Mouse (Mus musculus) embryonic facial prominence, embryonic 15.5 days (tissue): Measurements from ENCODE around the gene Npas4. TPM values are rescaled to one million over a fixed set of nuclear protein-coding genes. Genes with fewer than 3 reads are reported as not detected.
"Not testable (repeated sequence)": the region's sequence is repeated elsewhere in the genome, so short reads cannot be mapped to it uniquely, and the experiment has no call there.

Experiments used
- ATAC-seq: fragments of 200-750 bp; cut with Nextera tagmentation; 2 replicates; pipeline ENCODE4 v1.8.0; 2017; ENCODE audit warnings: low read depth, moderate TSS enrichment; ENCODE audit not compliant: insufficient number of reproducible peaks, low FRiP score, low TSS enrichment
- H3K27ac ChIP-seq: fragments of 300-500 bp; sonication (generic); replicated peaks from 2 replicates; pipeline ENCODE4 v1.5.1; 2015; ENCODE audit warnings: mild to moderate bottlenecking, inconsistent platforms
- H3K27me3 ChIP-seq: fragments of 300-500 bp; sonication (generic); 2 replicates; pipeline ENCODE4 v1.6.1; 2015; ENCODE audit warnings: inconsistent platforms
- H3K36me3 ChIP-seq: fragments of 300-500 bp; sonication (generic); 2 replicates; pipeline ENCODE4 v1.6.1; 2015; ENCODE audit warnings: mild to moderate bottlenecking, inconsistent platforms
- H3K4me1 ChIP-seq: fragments of 300-500 bp; sonication (generic); 2 replicates; pipeline ENCODE4 v1.6.1; 2015; ENCODE audit warnings: inconsistent platforms
- H3K4me2 ChIP-seq: fragments of 300-500 bp; sonication (generic); replicated peaks from 2 replicates; pipeline ENCODE4 v1.6.1; 2015; ENCODE audit warnings: mild to moderate bottlenecking, inconsistent platforms
- H3K4me3 ChIP-seq: fragments of 300-500 bp; sonication (generic); replicated peaks from 2 replicates; pipeline ENCODE4 v1.5.1; 2015; ENCODE audit warnings: mild to moderate bottlenecking, inconsistent platforms
- H3K9ac ChIP-seq: fragments of 300-500 bp; sonication (generic); 2 replicates; pipeline ENCODE4 v1.6.1; 2015; ENCODE audit warnings: inconsistent platforms
- H3K9me3 ChIP-seq: fragments of 300-500 bp; sonication (generic); replicated peaks from 2 replicates; pipeline ENCODE4 v1.6.1; 2016; ENCODE audit warnings: inconsistent platforms
- WGBS: fragments of 180-500 bp; shearing (Covaris S2); methylation state at CpG from one replicate; pipeline ENCODE4 v1.1.7; 2015; 5-methylcytosine and 5-hydroxymethylcytosine counted together
- polyA plus RNA-seq: library from polyadenylated mRNA; unstranded; fragments of >200 nt; fragmentation: Nextera tagmentation; extraction: Ambion mirVana; gene quantifications from 2 replicates; pipeline ENCODE4 v1.2.1, GENCODE M21; 2015

Npas4 gene
- polyA plus RNA-seq, 1 experiment from 2014 or later = not detected

DNA sequence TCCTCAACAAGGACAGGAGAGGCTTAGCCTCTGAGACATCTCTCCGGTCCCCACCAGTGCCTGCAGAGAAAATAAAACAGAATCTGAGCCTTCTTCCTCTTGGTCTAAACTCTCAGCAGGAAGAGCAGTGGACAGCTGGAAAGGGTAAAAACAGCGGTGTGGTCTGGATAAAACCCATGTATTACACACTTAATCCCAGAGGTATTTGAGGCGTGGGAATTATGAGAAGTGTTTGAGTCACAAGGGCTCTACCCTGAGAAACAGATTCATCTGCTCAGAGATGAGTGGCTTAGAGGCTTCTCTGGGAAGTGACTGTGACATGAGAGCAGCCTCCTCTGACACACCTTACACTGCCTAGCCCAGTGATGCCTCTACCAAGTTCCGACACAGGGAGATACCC is 27.5 kb upstream of the Npas4 start:
- Histone ChIP-seq H3K27ac (no peak overlapping the region; the same call in 1 of the 2 replicates), H3K4me1 (peaks cover 11% of the 10 kb centered on the region), H3K4me3 (no peak overlapping the region), H3K4me2 (no peak overlapping the region), H3K27me3 (no peaks in the 10 kb centered on the region), H3K36me3 (no peaks in the 10 kb centered on the region), H3K9me3 (no peaks in the 10 kb centered on the region), H3K9ac (no peak overlapping the region)
- ATAC-seq = no peak
- 73% methylated on average over 4 of the region's 4 CpGs for WGBS

DNA sequence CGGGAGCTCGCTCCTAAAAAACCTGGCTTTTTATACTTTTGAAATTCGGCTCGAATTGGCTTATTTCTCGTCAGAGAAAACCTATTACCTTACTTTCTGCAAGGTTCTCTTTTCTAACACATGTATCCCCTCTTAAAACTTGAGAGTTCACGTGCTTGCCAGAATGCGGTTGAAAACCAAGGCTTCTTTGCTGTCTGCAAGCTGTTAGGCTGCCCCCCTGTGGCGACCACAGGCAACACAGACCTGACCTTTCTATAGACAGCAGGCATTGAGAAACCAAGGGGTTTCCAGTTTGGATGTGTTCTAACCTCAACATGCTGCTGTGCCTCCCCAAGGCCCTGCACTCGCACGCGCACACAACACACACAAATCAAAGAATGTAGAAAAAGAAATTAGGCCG is 26.7 kb upstream of the Npas4 start:
- Histone ChIP-seq H3K36me3 (no peaks in the 10 kb centered on the region), H3K4me2 (peak overlapping the region; percentile 25), H3K4me1 (peaks cover 11% of the 10 kb centered on the region), H3K9me3 (no peaks in the 10 kb centered on the region), H3K27ac (peak overlapping the region; percentile 75), H3K4me3 (no peak overlapping the region), H3K27me3 (0 out of 2 replicates have a peak, but pooled peaks cover 3% of the 10 kb centered on the region), H3K9ac (0 out of 2 replicates have a peak overlapping the region, but pooled peaks have one; percentile 4)
- 21% methylated on average over 12 of the region's 12 CpGs for WGBS
- ATAC-seq = no peak

DNA sequence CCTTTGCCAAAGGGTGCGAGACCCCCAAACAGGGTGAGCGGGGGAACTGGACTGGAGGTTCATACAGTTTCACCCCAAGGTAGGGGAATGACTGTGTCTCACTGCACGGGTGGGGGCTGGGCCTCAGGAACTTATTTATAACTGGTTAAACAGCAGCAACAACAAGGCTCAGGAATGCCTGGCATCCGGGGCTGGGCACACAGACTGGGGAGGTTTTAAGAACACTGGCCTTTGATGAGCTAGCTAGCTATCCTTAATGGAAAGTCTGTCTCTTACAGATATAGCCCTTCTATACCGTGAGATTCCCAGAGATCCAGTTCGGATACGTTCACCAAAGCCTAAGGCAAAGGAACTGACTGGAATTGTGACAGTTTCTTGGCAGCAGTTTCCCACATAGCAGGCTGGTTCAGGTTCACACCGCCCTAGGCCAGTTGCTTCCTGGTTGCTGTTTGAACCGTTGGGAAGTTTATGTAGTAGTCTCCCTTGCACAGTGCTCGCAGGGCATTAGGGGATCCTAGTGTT is 26.2 kb upstream of the Npas4 start:
- Histone ChIP-seq H3K9ac (0 out of 2 replicates have a peak overlapping the region, but pooled peaks have one; percentile 4), H3K4me1 (peaks cover 11% of the 10 kb centered on the region), H3K27ac (peak overlapping the region; percentile 75), H3K27me3 (0 out of 2 replicates have a peak, but pooled peaks cover 3% of the 10 kb centered on the region), H3K9me3 (no peaks in the 10 kb centered on the region), H3K36me3 (no peaks in the 10 kb centered on the region), H3K4me2 (peak overlapping the region; percentile 25), H3K4me3 (no peak overlapping the region)
- 22% methylated on average over 10 of the region's 10 CpGs for WGBS
- ATAC-seq = peak; percentile 58

DNA sequence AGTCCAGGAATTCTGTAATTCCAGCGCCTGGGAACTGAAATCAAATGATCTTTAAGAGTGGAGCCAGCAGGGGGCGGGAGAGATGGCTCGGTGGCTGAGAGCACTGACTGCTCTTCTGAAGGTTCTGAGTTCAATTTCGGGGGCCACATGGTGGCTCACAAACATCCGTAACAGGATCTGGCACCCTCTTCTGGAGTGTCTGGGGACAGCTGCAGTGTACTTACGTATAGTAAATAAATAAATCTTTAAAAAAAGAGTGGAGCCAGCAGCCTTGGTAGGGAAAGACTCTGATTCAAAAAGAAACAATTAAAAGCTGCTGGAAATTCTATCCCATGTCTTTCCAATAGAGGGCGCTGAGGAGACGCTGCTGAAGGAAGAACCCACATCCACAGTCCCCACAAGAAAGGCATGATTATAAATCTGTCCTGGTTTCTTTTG is 24.9 kb upstream of the Npas4 start:
- H3K4me2 ChIP-seq = no peak overlapping the region
- ATAC-seq = no peak
- no peak overlapping the region for H3K4me3 ChIP-seq
- H3K27me3 ChIP-seq = 0 out of 2 replicates have a peak, but pooled peaks cover 3% of the 10 kb centered on the region
- peaks cover 11% of the 10 kb centered on the region for H3K4me1 ChIP-seq
- H3K9me3 ChIP-seq = no peaks in the 10 kb centered on the region
- no peak overlapping the region for H3K27ac ChIP-seq
- H3K36me3 ChIP-seq = no peaks in the 10 kb centered on the region
- WGBS = 10% methylated on average over 8 of the region's 8 CpGs
- H3K9ac ChIP-seq = no peak overlapping the region

DNA sequence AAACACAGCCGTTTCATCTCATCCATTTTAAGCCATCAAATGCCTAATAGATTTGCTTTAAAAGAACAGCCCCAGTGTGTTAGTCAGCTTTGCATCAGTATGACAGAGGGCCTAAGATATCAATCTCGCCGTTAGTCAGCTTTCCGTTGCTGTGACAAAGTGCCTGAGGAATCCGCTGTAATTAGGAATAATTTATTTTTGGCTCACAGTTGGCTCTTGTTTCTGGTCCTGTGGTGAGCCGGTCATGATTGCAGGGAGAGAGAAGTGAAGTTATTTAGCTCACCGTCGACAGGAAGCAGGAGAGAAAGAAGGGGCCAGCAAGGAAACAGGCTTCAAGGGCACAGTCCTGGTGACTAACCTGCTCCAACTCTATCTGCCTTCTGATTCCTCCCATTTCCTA is 23.0 kb upstream of the Npas4 start:
- no peaks in the 10 kb centered on the region for H3K9me3 ChIP-seq
- no peak overlapping the region for H3K4me3 ChIP-seq
- WGBS = 54% methylated on average over 8 of the region's 8 CpGs
- no peaks in the 10 kb centered on the region for H3K36me3 ChIP-seq
- H3K27me3 ChIP-seq = 0 out of 2 replicates have a peak, but pooled peaks cover 3% of the 10 kb centered on the region
- no peak for ATAC-seq
- no peak overlapping the region for H3K4me2 ChIP-seq
- no peak overlapping the region for H3K27ac ChIP-seq
- H3K4me1 ChIP-seq = peaks cover 11% of the 10 kb centered on the region
- H3K9ac ChIP-seq = no peak overlapping the region

DNA sequence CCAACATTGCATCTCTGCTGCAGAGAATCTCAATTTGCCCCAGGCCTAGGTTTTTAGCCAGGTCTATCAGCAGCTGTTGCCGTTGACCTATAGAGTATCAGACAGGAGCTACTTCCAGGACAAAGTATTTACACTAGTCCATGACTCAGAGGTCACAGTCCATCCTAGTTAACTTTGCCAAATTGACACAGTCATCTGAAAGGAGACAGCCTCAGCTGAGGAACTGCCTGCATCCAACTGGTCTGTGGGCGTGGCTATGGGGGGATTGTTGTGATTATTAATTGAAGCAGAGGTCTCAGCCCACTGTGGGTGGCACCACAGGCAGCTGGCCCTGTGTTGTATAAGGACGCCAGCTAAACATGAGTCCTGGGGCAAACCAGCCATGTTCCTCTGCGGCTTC is 14.8 kb upstream of the Npas4 start:
- H3K27me3 ChIP-seq = peaks cover 7% of the 10 kb centered on the region; the same call in 1 of the 2 replicates
- WGBS = 60% methylated on average over 4 of the region's 4 CpGs
- H3K4me1 ChIP-seq = peaks cover 10% of the 10 kb centered on the region
- no peaks in the 10 kb centered on the region for H3K36me3 ChIP-seq
- H3K27ac ChIP-seq = no peak overlapping the region
- H3K4me2 ChIP-seq = no peak overlapping the region
- H3K4me3 ChIP-seq = no peak overlapping the region
- no peaks in the 10 kb centered on the region for H3K9me3 ChIP-seq
- no peak for ATAC-seq
- H3K9ac ChIP-seq = no peak overlapping the region

DNA sequence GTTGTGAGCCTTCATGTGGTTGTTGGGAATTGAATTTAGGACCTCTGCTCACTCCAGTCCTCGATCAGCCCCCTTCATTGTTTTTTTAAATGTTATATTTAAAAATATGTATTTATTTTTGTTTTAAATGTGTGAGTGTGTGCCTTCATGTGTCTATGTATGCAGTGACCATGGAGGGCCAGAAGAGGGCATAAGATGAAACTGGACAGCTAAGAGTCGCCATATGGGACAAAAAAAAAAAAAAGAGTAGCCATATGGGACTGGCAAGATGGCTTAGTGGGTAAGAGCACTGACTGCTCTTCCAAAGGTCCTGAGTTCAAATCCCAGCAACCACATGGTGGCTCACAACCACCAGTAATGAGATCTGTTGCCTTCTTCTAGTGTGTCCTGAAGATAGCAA is 13.5 kb upstream of the Npas4 start:
- H3K36me3 ChIP-seq, H3K9ac ChIP-seq, H3K4me3 ChIP-seq, H3K4me2 ChIP-seq, ATAC-seq, H3K27ac ChIP-seq, H3K9me3 ChIP-seq: not testable (repeated sequence)
- peaks cover 10% of the 10 kb centered on the region for H3K4me1 ChIP-seq
- H3K27me3 ChIP-seq = peaks cover 19% of the 10 kb centered on the region; the same call in 1 of the 2 replicates
- WGBS = 45% methylated on average over 2 of the region's 2 CpGs

DNA sequence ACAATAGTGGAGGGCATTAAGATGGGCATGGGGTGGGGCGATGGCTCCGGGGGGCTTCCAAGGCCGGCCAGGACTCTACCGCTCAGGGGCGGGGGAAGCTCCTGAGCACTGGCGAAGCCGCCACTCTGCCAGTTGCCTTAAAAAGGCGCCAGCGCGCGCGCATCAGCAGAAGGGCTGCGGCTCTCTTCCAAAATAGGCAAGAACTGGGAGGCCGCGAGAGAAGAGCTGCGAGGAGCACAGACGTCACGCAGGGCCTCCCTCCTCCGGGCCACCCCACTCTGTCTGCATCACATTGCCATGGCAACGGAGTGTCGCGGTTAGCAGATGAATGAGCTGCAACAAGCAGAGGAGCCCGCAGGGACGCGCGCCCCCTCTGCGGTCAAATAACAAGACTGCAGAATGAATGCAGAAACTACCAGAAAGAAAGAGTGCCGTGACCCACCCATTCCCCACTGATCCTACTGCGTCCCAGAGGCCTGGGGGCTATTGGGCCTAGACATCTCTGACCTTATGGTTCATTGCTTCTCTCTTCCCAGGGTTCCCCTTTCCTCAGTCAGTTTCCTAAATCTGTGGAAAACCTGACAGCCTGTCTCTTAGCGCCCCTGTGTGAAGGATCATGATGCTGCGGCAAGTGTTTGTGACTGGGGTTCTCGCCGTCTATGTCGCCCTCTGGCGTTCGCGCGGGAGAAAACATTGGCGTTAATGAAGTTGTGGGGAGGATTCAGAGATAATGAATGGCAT is 11.7 kb upstream of the Npas4 start:
- H3K9me3 ChIP-seq = no peaks in the 10 kb centered on the region
- H3K27ac ChIP-seq = peak overlapping the region; percentile 35
- under 1% methylated on average over 39 of the region's 39 CpGs for WGBS
- H3K9ac ChIP-seq = peak overlapping the region; percentile 21; the same call in 1 of the 2 replicates
- H3K36me3 ChIP-seq = no peaks in the 10 kb centered on the region
- ATAC-seq = peak; percentile 89
- peak overlapping the region; percentile 47 for H3K4me2 ChIP-seq
- H3K27me3 ChIP-seq = peaks cover 28% of the 10 kb centered on the region
- H3K4me1 ChIP-seq = peaks cover 10% of the 10 kb centered on the region
- H3K4me3 ChIP-seq = peak overlapping the region; percentile 25

DNA sequence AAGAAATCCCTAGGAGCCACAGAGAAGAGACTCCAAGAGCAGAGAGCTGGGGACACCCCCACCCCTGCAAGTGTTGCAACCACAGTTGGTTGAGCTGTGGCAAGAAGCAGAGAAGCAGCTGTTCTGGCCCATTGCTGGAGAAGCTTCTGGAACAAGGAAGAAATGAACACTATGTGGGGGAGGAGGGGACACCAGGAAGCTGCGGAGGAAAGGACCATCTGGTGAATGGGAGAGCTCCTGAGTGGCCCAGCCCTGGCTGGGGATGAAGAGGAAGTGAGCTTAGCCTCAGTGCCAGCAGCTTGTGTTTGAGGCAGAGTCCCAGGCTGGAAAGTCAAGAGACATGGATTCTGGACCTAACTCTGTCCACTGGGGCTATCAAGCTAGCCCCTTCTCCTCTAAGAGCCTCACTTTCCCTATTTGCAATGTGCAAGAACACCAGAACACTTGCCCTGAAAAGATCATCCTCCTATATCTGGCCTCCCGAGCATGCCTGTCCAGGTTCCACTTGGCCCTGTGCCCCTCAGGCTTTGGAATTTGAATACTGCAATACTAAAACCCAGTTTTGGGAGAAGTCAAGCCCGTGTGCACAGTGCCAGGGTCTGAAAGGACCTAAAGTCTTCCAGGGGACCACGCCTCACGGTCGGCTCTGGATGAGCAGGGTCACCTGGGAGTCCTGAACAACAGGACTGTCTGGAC is 9.5 kb upstream of the Npas4 start:
- Histone ChIP-seq H3K4me3 (no peak overlapping the region), H3K9ac (no peak overlapping the region), H3K9me3 (no peaks in the 10 kb centered on the region), H3K4me2 (no peak overlapping the region), H3K4me1 (peaks cover 10% of the 10 kb centered on the region), H3K27ac (no peak overlapping the region), H3K27me3 (peaks cover 34% of the 10 kb centered on the region), H3K36me3 (no peaks in the 10 kb centered on the region)
- 65% methylated on average over 6 of the region's 6 CpGs for WGBS
- ATAC-seq = no peak

DNA sequence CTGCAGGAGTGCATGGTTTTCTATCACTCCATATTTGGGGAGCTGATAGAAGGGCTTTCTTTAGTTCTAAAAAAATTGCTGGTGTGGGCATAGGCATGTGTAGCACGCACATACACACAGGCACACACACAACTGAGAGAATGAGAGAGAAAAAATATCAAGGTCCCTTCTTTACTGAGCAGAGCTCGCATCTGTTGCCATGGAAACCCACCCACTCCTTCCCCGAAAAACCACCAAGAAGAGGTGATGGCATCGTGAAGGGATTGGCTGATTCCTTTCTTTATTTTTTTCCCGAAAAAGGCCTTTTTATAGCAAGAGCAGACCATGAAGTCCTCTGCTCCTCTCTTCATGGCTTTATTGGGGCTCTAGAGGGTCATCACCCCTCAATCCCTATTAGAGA is 3.9 kb upstream of the Npas4 start:
- no peak overlapping the region for H3K4me3 ChIP-seq
- ATAC-seq = no peak
- H3K4me1 ChIP-seq = peaks cover 5% of the 10 kb centered on the region
- no peak overlapping the region for H3K4me2 ChIP-seq
- no peaks in the 10 kb centered on the region for H3K36me3 ChIP-seq
- no peaks in the 10 kb centered on the region for H3K9me3 ChIP-seq
- 56% methylated on average over 5 of the region's 5 CpGs for WGBS
- H3K27ac ChIP-seq = no peak overlapping the region
- no peak overlapping the region for H3K9ac ChIP-seq
- peaks cover 61% of the 10 kb centered on the region for H3K27me3 ChIP-seq

DNA sequence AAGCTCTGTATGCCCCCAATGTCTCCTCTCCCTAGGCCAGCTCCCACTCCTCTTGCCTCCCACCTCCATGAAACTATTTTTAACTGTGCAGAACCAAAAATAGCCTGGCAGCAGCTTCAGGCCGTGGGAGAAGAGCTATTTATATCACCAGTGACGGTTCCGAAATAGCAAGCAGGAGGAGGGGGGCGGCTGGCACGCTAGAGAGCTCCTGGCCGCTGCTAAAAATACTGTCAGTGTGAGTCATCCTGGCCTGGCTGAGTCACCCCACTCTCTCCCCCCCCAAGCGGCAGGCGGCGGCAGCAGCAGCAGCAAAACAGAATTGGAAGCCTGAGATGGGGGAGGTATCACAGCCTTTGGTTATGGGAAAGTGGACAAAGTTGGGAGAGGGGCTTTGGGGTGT is 2.8 kb upstream of the Npas4 start:
- Histone ChIP-seq H3K9ac (no peak overlapping the region), H3K36me3 (no peaks in the 10 kb centered on the region), H3K27me3 (peaks cover 57% of the 10 kb centered on the region), H3K4me2 (no peak overlapping the region), H3K4me3 (no peak overlapping the region), H3K27ac (no peak overlapping the region), H3K9me3 (no peaks in the 10 kb centered on the region), H3K4me1 (peaks cover 5% of the 10 kb centered on the region)
- no peak for ATAC-seq
- WGBS = 0% methylated on average over 9 of the region's 9 CpGs
